Mouse (Mus musculus) cerebellum, postnatal 36 days (tissue): ENCODE results near the gene Gfer.
"Not testable (repeated sequence)": the region's sequence is repeated elsewhere in the genome, so short reads cannot be mapped to it uniquely, and the experiment has no call there.

Experiments
- DNase-seq, 2 experiments: peaks; one replicate each; pipeline ENCODE4 v3.0.0; 2021 to 2022; ENCODE audit warnings: mixed read lengths in 2 of 2

The Gfer gene

GRCm38 (mm10) chr17:24722220-24722924 lies 26.4 kb upstream of the Gfer start:
- DNase-seq: no peak

- not testable (repeated sequence) for DNase-seq
Observed at GRCm38 (mm10) chr17:24721383-24721955, 25.5 kb upstream of the Gfer start.

GRCm38 (mm10) chr17:24720616-24721015 lies 24.7 kb upstream of the Gfer start:
- not testable (repeated sequence) for DNase-seq

- peak; percentile 97 to 98 for DNase-seq
Observed at GRCm38 (mm10) chr17:24719494-24720222, 23.7 kb upstream of the Gfer start.

GRCm38 (mm10) chr17:24718938-24719337 lies 23.0 kb upstream of the Gfer start:
- DNase-seq: not testable (repeated sequence)

GRCm38 (mm10) chr17:24717943-24718342 lies 22.0 kb upstream of the Gfer start, which contains the start of the genes Rnf151 and Rps2:
Rnf151 (minus strand) TSS chr17:24718063.
Rps2 (plus strand) TSS chr17:24718116.
- no peak for DNase-seq

GRCm38 (mm10) chr17:24716166-24716682 lies 20.3 kb upstream of the Gfer start:
- no peak for DNase-seq

- no peak for DNase-seq
Observed at GRCm38 (mm10) chr17:24715556-24715955, 19.6 kb upstream of the Gfer start.

GRCm38 (mm10) chr17:24708646-24709045 lies 12.7 kb upstream of the Gfer start:
- no peak for DNase-seq

- DNase-seq: no peak
Observed at GRCm38 (mm10) chr17:24707801-24708425, 12.0 kb upstream of the Gfer start.

GRCm38 (mm10) chr17:24706982-24707800 lies 11.2 kb upstream of the Gfer start, which contains the start of gene Tbl3:
Tbl3 (minus strand) TSS chr17:24707660.
- peak; percentile 94 to 96 for DNase-seq

- DNase-seq: no peak
Observed at GRCm38 (mm10) chr17:24705821-24706220, 9.9 kb upstream of the Gfer start.

- DNase-seq: no peak
Observed at GRCm38 (mm10) chr17:24701251-24701650, 5.3 kb upstream of the Gfer start.

- DNase-seq: no peak
Observed at GRCm38 (mm10) chr17:24699473-24699872, 3.5 kb upstream of the Gfer start.

GRCm38 (mm10) chr17:24698715-24699114 lies 2.8 kb upstream of the Gfer start:
- DNase-seq: no peak

GRCm38 (mm10) chr17:24697985-24698384 lies 2.0 kb upstream of the Gfer start:
- no peak for DNase-seq

GRCm38 (mm10) chr17:24695326-24696010 lies 488 bp downstream of the Gfer start:
- no peak for DNase-seq

GRCm38 (mm10) chr17:24692385-24692784 lies 3.6 kb downstream of the Gfer start:
- DNase-seq: no peak

- peak; percentile 60 to 64 for DNase-seq
Observed at GRCm38 (mm10) chr17:24689251-24690081, 6.5 kb downstream of the Gfer start, which contains the start of gene Syngr3. Syngr3 (minus strand) TSS chr17:24689955.

- no peak for DNase-seq
Observed at GRCm38 (mm10) chr17:24687599-24687998, 8.4 kb downstream of the Gfer start.
